Mouse (Mus musculus) heart, adult 2 months (tissue): ENCODE results near the gene Lcp2. TPM values are rescaled to one million over a fixed set of nuclear protein-coding genes. Genes with fewer than 3 reads are reported as not detected.

ENCODE experiments used
- DNase-seq, 2 experiments: peaks; one replicate each; pipeline ENCODE4 v3.0.0; 2021
- H3K27ac ChIP-seq: fragments of 200-600 bp; 2 replicates; pipeline ENCODE4 v1.8.1; 2022
- H3K27me3 ChIP-seq: fragments of 200-500 bp; 2 replicates; pipeline ENCODE4 v1.6.1; 2012; ENCODE audit warnings: mild to moderate bottlenecking, low read length, inconsistent platforms, mixed read lengths; ENCODE audit not compliant: control insufficient read depth, insufficient read depth
- H3K36me3 ChIP-seq: fragments of 200-500 bp; 2 replicates; pipeline ENCODE4 v1.6.1; 2012; ENCODE audit warnings: low read length, inconsistent platforms; ENCODE audit not compliant: control insufficient read depth, insufficient read depth
- H3K4me1 ChIP-seq: fragments of 200-500 bp; 2 replicates; pipeline ENCODE4 v1.6.1; 2011; ENCODE audit warnings: low read length; ENCODE audit not compliant: control insufficient read depth, insufficient read depth
- H3K4me3 ChIP-seq: fragments of 200-600 bp; 2 replicates; pipeline ENCODE4 v1.8.1; 2022
- H3K79me2 ChIP-seq: fragments of 200-500 bp; replicated peaks from 2 replicates; pipeline ENCODE4 v1.6.1; 2012; ENCODE audit warnings: mild to moderate bottlenecking, inconsistent platforms, low read length, moderate library complexity, mixed read lengths; ENCODE audit not compliant: control insufficient read depth, insufficient read depth
- H3K9ac ChIP-seq: fragments of 200-500 bp; 2 replicates; pipeline ENCODE4 v1.6.1; 2012; ENCODE audit warnings: low read depth, mild to moderate bottlenecking, control low read depth, inconsistent platforms, low read length, mixed read lengths
- CTCF ChIP-seq: fragments of 200-600 bp; IDR thresholded peaks from 2 replicates; pipeline ENCODE4 v1.8.1; 2022; ENCODE audit warnings: antibody characterized with exemption, mild to moderate bottlenecking, moderate library complexity
- EP300 ChIP-seq: fragments of 200-500 bp; IDR thresholded peaks from 2 replicates; pipeline ENCODE4 v1.6.1; 2011; ENCODE audit warnings: low read depth, low read length, control low read depth; ENCODE audit not compliant: insufficient read depth
- POLR2A ChIP-seq: fragments of 200-500 bp; IDR thresholded peaks from 2 replicates; pipeline ENCODE4 v1.6.1; 2011; ENCODE audit warnings: mild to moderate bottlenecking, low read depth, low read length, control low read depth; ENCODE audit not compliant: insufficient read depth
- WGBS: fragments of 180-500 bp; shearing (Covaris S2); methylation state at CpG from one replicate; pipeline ENCODE4 v1.1.7; 2018; 5-methylcytosine and 5-hydroxymethylcytosine counted together
- intact Hi-C: fragments of 180-260 bp; cut with DNase I; formaldehyde crosslinking; loops from one replicate; pipeline ENCODE4 v1.15.1; 2025
- long read RNA-seq: library from polyadenylated mRNA; stranded (forward); transcript quantifications from one replicate; pipeline ENCODE4 v2.0.0, GENCODE M21; 2021
- polyA plus RNA-seq: library from polyadenylated mRNA; depleted of rRNA; stranded (reverse); fragments of >200 nt; gene quantifications from 2 replicates; pipeline ENCODE4 v1.2.3, GENCODE M21; 2012; rRNA removed
- total RNA-seq, 2 experiments: library from RNA; stranded (reverse); gene quantifications; 2 replicates each; pipeline ENCODE4 v1.2.3; 2021

Lcp2 gene
- 1 to 10 TPM; 1.6 to 1.7 TPM for total RNA-seq
- 1.3 and 1.8 TPM in 2 replicates for polyA plus RNA-seq
- long read RNA-seq: 0 reads

GRCm38 (mm10) chr11:34046767-34047541 lies at the start of gene Lcp2:
TSS of gene Lcp2 (plus strand) at chr11:34046920.
- Histone ChIP-seq H3K36me3 (no peaks in the 10 kb centered on the region), H3K4me1 (no peaks in the 10 kb centered on the region), H3K4me3 (peak within 1 kb of the TSS; percentile 20; the same call in 1 of the 2 replicates), H3K79me2 (no peaks in the 10 kb centered on the region), H3K9ac (peak within 1 kb of the TSS; percentile 52), H3K27ac (peak within 1 kb of the TSS; percentile 41), H3K27me3 (no peaks in the 10 kb centered on the region)
- intact Hi-C loops: no loop called here
- no peak for TF ChIP-seq CTCF
- no peak for TF ChIP-seq POLR2A
- TF ChIP-seq EP300: no peak
- WGBS: 62% methylated on average over 6 of the region's 6 CpGs
- peak; percentile 14 to 26 for DNase-seq

- 60% methylated on average over 10 of the region's 10 CpGs for WGBS
- H3K4me3 ChIP-seq: no peak overlapping the region
- intact Hi-C loops: no loop called here
- no peaks in the 10 kb centered on the region for H3K79me2 ChIP-seq
- H3K27ac ChIP-seq: no peak overlapping the region
- TF ChIP-seq POLR2A: no peak
- TF ChIP-seq CTCF: no peak
- TF ChIP-seq EP300: no peak
- H3K9ac ChIP-seq: no peak overlapping the region
- peak in 1 of 2 experiments; percentile 6 for DNase-seq
- H3K36me3 ChIP-seq: no peaks in the 10 kb centered on the region
- H3K4me1 ChIP-seq: no peaks in the 10 kb centered on the region
- no peaks in the 10 kb centered on the region; the same call in 1 of the 2 replicates for H3K27me3 ChIP-seq
Observed at GRCm38 (mm10) chr11:33998244-33998643, 48.5 kb upstream of the Lcp2 start.

GRCm38 (mm10) chr11:34000416-34000815 lies 46.3 kb upstream of the Lcp2 start:
- peak in 1 of 2 experiments; percentile 1 for DNase-seq
- Histone ChIP-seq H3K27me3 (no peaks in the 10 kb centered on the region), H3K4me1 (no peaks in the 10 kb centered on the region), H3K9ac (no peak overlapping the region), H3K36me3 (no peaks in the 10 kb centered on the region), H3K79me2 (no peaks in the 10 kb centered on the region), H3K4me3 (no peak overlapping the region), H3K27ac (no peak overlapping the region)
- intact Hi-C loops: loop anchor here (5.0 kb wide), 1 partner anchor 212 kb away; no protein-coding TSS in a partner anchor
- TF ChIP-seq CTCF (no peak), EP300 (no peak), POLR2A (no peak)
- 73% methylated on average over 3 of the region's 3 CpGs for WGBS

- 5% methylated on average over 5 of the region's 5 CpGs for WGBS
- intact Hi-C loops: loop anchor here (2.0 to 5.0 kb wide), 2 partner anchors 71 to 210 kb away; no protein-coding TSS in a partner anchor
Observed at GRCm38 (mm10) chr11:34001938-34002592, 44.7 kb upstream of the Lcp2 start.

GRCm38 (mm10) chr11:34002593-34002965 lies 44.1 kb upstream of the Lcp2 start:
- 66% methylated on average over 5 of the region's 5 CpGs for WGBS
- intact Hi-C loops: loop anchor here (2.0 to 5.0 kb wide), 2 partner anchors 70 to 210 kb away; no protein-coding TSS in a partner anchor
- no peak overlapping the region for H3K9ac ChIP-seq

More at GRCm38 (mm10) chr11:34001938-34002592, 44.7 kb upstream of the Lcp2 start:
- no peak overlapping the region for H3K27ac ChIP-seq
- no peaks in the 10 kb centered on the region for H3K27me3 ChIP-seq
- no peaks in the 10 kb centered on the region for H3K79me2 ChIP-seq
- H3K4me3 ChIP-seq: no peak overlapping the region
- H3K4me1 ChIP-seq: no peaks in the 10 kb centered on the region
- no peak overlapping the region for H3K9ac ChIP-seq
- peak; percentile 45 to 68 for DNase-seq
- TF ChIP-seq POLR2A (no peak), CTCF (peak; percentile 88), EP300 (no peak)
- no peaks in the 10 kb centered on the region for H3K36me3 ChIP-seq

GRCm38 (mm10) chr11:34007616-34008015 lies 39.1 kb upstream of the Lcp2 start:
- no peaks in the 10 kb centered on the region for H3K79me2 ChIP-seq
- no peak overlapping the region for H3K27ac ChIP-seq
- WGBS: 66% methylated on average over 2 of the region's 2 CpGs
- DNase-seq: no peak
- H3K4me3 ChIP-seq: no peak overlapping the region
- no peaks in the 10 kb centered on the region for H3K36me3 ChIP-seq
- TF ChIP-seq CTCF (no peak), POLR2A (no peak), EP300 (no peak)
- no peak overlapping the region for H3K9ac ChIP-seq
- no peaks in the 10 kb centered on the region for H3K27me3 ChIP-seq
- H3K4me1 ChIP-seq: peaks cover 6% of the 10 kb centered on the region
- intact Hi-C loops: no loop called here

More at GRCm38 (mm10) chr11:34002593-34002965, 44.1 kb upstream of the Lcp2 start:
- H3K4me3 ChIP-seq: no peak overlapping the region
- H3K79me2 ChIP-seq: no peaks in the 10 kb centered on the region
- TF ChIP-seq POLR2A (no peak), CTCF (no peak), EP300 (no peak)
- H3K4me1 ChIP-seq: no peaks in the 10 kb centered on the region
- H3K36me3 ChIP-seq: no peaks in the 10 kb centered on the region
- H3K27ac ChIP-seq: no peak overlapping the region
- no peak for DNase-seq
- H3K27me3 ChIP-seq: no peaks in the 10 kb centered on the region
